ENCODE assay signal across 8 mouse cellular contexts in genomic region chr7:36697856-36698588, GRCm38 (mm10). TPM values are rescaled to one million over a fixed set of nuclear protein-coding genes. Genes with fewer than 3 reads are reported as not detected.
DNase-seq lines count a peak whose midpoint lies in the region; ATAC-seq and TF ChIP-seq lines count a peak whose summit lies in the region.

Tshz3 (plus strand) TSS chr7:36698118.

- H3K4me1 ChIP-seq in embryonic fibroblast, embryonic 13.5 days (ENCODE audit: control insufficient read depth, insufficient read depth, low read length), result no peaks in the 10 kb centered on the region
- H3K4me1 ChIP-seq in heart, embryonic 16.5 days (ENCODE audit: control insufficient read depth, insufficient read depth, low read length), result peaks cover 14% of the 10 kb centered on the region
- H3K4me1 ChIP-seq in liver, embryonic 13.5 days (replicated peaks), result peaks cover 12% of the 10 kb centered on the region

- H3K27ac ChIP-seq in embryonic fibroblast, embryonic 13.5 days (ENCODE audit: insufficient read depth, low read length), result peak within 1 kb of the TSS; percentile 70
- peak within 1 kb of the TSS; percentile 73 for H3K27ac ChIP-seq in heart, embryonic 16.5 days (ENCODE audit: low read length)
- H3K27ac ChIP-seq in liver, embryonic 13.5 days, result no peak within 1 kb of the TSS

- DNase-seq in ovary, adult 18-20 months (ENCODE audit: low spot score), result peak; percentile 78
- DNase-seq in ovary, postnatal 10 days (ENCODE audit: low spot score), result no peak
- DNase-seq in kidney, postnatal 10 days, result peak; percentile 87
- DNase-seq in liver, embryonic 13.5 days, result no peak
- DNase-seq in neural tube, embryonic 10.5 days (ENCODE audit: extremely low spot score, low spot score), result peak; percentile 72
- DNase-seq in urinary bladder, adult 18-20 months (ENCODE audit: low spot score in 2 of 2), result peak; percentile 53 to 78

- peak; percentile 49 for ATAC-seq in heart, embryonic 16.5 days (replicated peaks; ENCODE audit: extremely low read depth, insufficient read depth, low FRiP score)
- peak; percentile 41 for ATAC-seq in liver, embryonic 13.5 days (ENCODE audit: low read depth)

- TF ChIP-seq CTCF in embryonic fibroblast, embryonic 13.5 days (IDR thresholded peaks at IDR 0.05; ENCODE audit: borderline replicate concordance, insufficient read depth, low read length), result no peak

- peak within 1 kb of the TSS; percentile 69 for H3K4me3 ChIP-seq in embryonic fibroblast, embryonic 13.5 days (ENCODE audit: insufficient read depth, low read length)
- H3K4me3 ChIP-seq in heart, embryonic 16.5 days (ENCODE audit: low read length), result peak within 1 kb of the TSS; percentile 85
- H3K4me3 ChIP-seq in liver, embryonic 13.5 days (replicated peaks), result peak within 1 kb of the TSS; percentile 60

- H3K9ac ChIP-seq in heart, embryonic 16.5 days (ENCODE audit: low read length), result peak within 1 kb of the TSS; percentile 85
- peak within 1 kb of the TSS; percentile 56; the same call in 1 of the 2 replicates for H3K9ac ChIP-seq in liver, embryonic 13.5 days

- peaks cover 43% of the 10 kb centered on the region for H3K27me3 ChIP-seq in heart, embryonic 16.5 days (ENCODE audit: control insufficient read depth, insufficient read depth, low read length)
- H3K27me3 ChIP-seq in liver, embryonic 13.5 days, result peaks cover 84% of the 10 kb centered on the region

- H3K36me3 ChIP-seq in heart, embryonic 16.5 days (ENCODE audit: control insufficient read depth, insufficient read depth), result no peaks in the 10 kb centered on the region
- H3K36me3 ChIP-seq in liver, embryonic 13.5 days, result no peaks in the 10 kb centered on the region

- TF ChIP-seq POLR2A in embryonic fibroblast, embryonic 13.5 days (IDR thresholded peaks at IDR 0.05; ENCODE audit: low read depth, low read length), result peak; percentile 69

- H3K4me2 ChIP-seq in heart, embryonic 16.5 days (ENCODE audit: low read depth, low read length), result peak within 1 kb of the TSS; percentile 98
- H3K4me2 ChIP-seq in liver, embryonic 13.5 days, result peak within 1 kb of the TSS; percentile 71

- H3K9me3 ChIP-seq in heart, embryonic 16.5 days (replicated peaks; ENCODE audit: control insufficient read depth, low read length), result no peaks in the 10 kb centered on the region
- no peaks in the 10 kb centered on the region for H3K9me3 ChIP-seq in liver, embryonic 13.5 days (replicated peaks)

- under 1% methylated on average over 54 of the region's 88 CpGs for WGBS in heart, embryonic 16.5 days
- under 1% methylated on average over 33 of the region's 88 CpGs for WGBS in liver, embryonic 13.5 days (ENCODE audit: insufficient replicate concordance)

RNA-seq across cellular contexts. Expression of gene Tshz3, which starts in this region (rescaled TPM):
- 12.8 and 14.0 TPM in 2 replicates for polyA plus RNA-seq in embryonic fibroblast, embryonic 13.5 days (2011; ENCODE audit: insufficient read length, low read depth, missing spikeins)
- 3.2 and 3.7 TPM in 2 replicates for polyA plus RNA-seq in heart, embryonic 16.5 days (2015; fragmentation: Nextera tagmentation; extraction: Ambion mirVana)
- polyA plus RNA-seq in liver, embryonic 13.5 days (2015; fragmentation: Nextera tagmentation; extraction: Ambion mirVana), result 0.73 and 0.97 TPM in 2 replicates

Comparison
In these comparisons a context has a peak if more than half of its experiments do, and no peak if none do; other contexts are left out.
1. DNase-seq: peak in ovary, adult 18-20 months (single experiment), kidney, postnatal 10 days (single experiment), neural tube, embryonic 10.5 days (single experiment) and urinary bladder, adult 18-20 months (2 of 2); none in ovary, postnatal 10 days (single experiment) and liver, embryonic 13.5 days (single experiment).
2. Peak in ATAC-seq, H3K4me3 ChIP-seq, H3K9ac ChIP-seq and H3K4me2 ChIP-seq in liver, embryonic 13.5 days; RNA of the gene not detected or under 1 TPM.
3. Peak in every context shown above with its lines, with median percentiles within 50 percentile points of each other: H3K4me3 ChIP-seq.